Mouse (Mus musculus): ENCODE results near the gene Crim1.

GRCm38 (mm10) chr17:78306434-78306833 is 106.4 kb downstream of the Crim1 start:
- TF ChIP-seq CTCF (IDR thresholded peaks at IDR 0.05; ENCODE audit: borderline replicate concordance, control insufficient read depth, extremely low read depth, insufficient read depth, low read length, poor library complexity) (no peak), POLR2A (IDR thresholded peaks at IDR 0.05; ENCODE audit: control insufficient read depth, extremely low read depth, insufficient read depth, low read length, poor library complexity) (no peak)
